Mouse (Mus musculus): Measurements from ENCODE around the gene Gm9922. TPM values are rescaled to one million over a fixed set of nuclear protein-coding genes. Genes with fewer than 3 reads are reported as not detected.

Gene Gm9922
- total RNA-seq (2021): 1 to 10 TPM in 1 of 2 experiments, not detected in 1; 1.0 TPM

- DNase-seq: peak; percentile 32
- intact Hi-C loops (cut with DNase I): no loop called here
Measured at GRCm38 (mm10) chr14:101729237-101729971, at the start of gene Gm9922, which contains the start of gene Lmo7. TSS of gene Gm9922 (minus strand) at chr14:101729814. TSS of gene Lmo7 (plus strand) at chr14:101729957.

- intact Hi-C loops (cut with DNase I): no loop called here
Measured at GRCm38 (mm10) chr14:101778426-101778825, 48.8 kb upstream of the Gm9922 start.

GRCm38 (mm10) chr14:101777129-101777493 lies 47.5 kb upstream of the Gm9922 start:
- no peak for DNase-seq
- intact Hi-C loops (cut with DNase I): no loop called here

More at GRCm38 (mm10) chr14:101778426-101778825, 48.8 kb upstream of the Gm9922 start:
- no peak for DNase-seq

- intact Hi-C loops (cut with DNase I): no loop called here
- no peak for DNase-seq
Measured at GRCm38 (mm10) chr14:101776296-101777128, 46.9 kb upstream of the Gm9922 start.

GRCm38 (mm10) chr14:101774631-101775030 lies 45.0 kb upstream of the Gm9922 start:
- intact Hi-C loops (cut with DNase I): no loop called here
- DNase-seq: peak; percentile 9

GRCm38 (mm10) chr14:101771756-101772155 lies 42.1 kb upstream of the Gm9922 start:
- intact Hi-C loops (cut with DNase I): no loop called here
- no peak for DNase-seq

- intact Hi-C loops (cut with DNase I): no loop called here
- DNase-seq: no peak
Measured at GRCm38 (mm10) chr14:101771336-101771735, 41.7 kb upstream of the Gm9922 start.

- intact Hi-C loops (cut with DNase I): no loop called here
- no peak for DNase-seq
Measured at GRCm38 (mm10) chr14:101763762-101764295, 34.2 kb upstream of the Gm9922 start.

- no peak for DNase-seq
- intact Hi-C loops (cut with DNase I): no loop called here
Measured at GRCm38 (mm10) chr14:101762267-101762666, 32.7 kb upstream of the Gm9922 start.

- DNase-seq: no peak
- intact Hi-C loops (cut with DNase I): no loop called here
Measured at GRCm38 (mm10) chr14:101755425-101755824, 25.8 kb upstream of the Gm9922 start.

- DNase-seq: no peak
- intact Hi-C loops (cut with DNase I): no loop called here
Measured at GRCm38 (mm10) chr14:101750910-101751309, 21.3 kb upstream of the Gm9922 start.

GRCm38 (mm10) chr14:101748436-101748835 lies 18.8 kb upstream of the Gm9922 start:
- DNase-seq: no peak
- intact Hi-C loops (cut with DNase I): no loop called here

- no peak for DNase-seq
- intact Hi-C loops (cut with DNase I): no loop called here
Measured at GRCm38 (mm10) chr14:101747811-101748210, 18.2 kb upstream of the Gm9922 start.

GRCm38 (mm10) chr14:101746635-101747034 lies 17.0 kb upstream of the Gm9922 start:
- DNase-seq: no peak
- intact Hi-C loops (cut with DNase I): no loop called here

GRCm38 (mm10) chr14:101737501-101737900 lies 7.9 kb upstream of the Gm9922 start:
- no peak for DNase-seq

GRCm38 (mm10) chr14:101733542-101734303 lies 4.1 kb upstream of the Gm9922 start:
- DNase-seq: no peak
- intact Hi-C loops (cut with DNase I): no loop called here

More at GRCm38 (mm10) chr14:101737501-101737900, 7.9 kb upstream of the Gm9922 start:
- intact Hi-C loops (cut with DNase I): no loop called here

GRCm38 (mm10) chr14:101729972-101730692 lies 518 bp upstream of the Gm9922 start:
- DNase-seq: no peak
- intact Hi-C loops (cut with DNase I): no loop called here

- intact Hi-C loops (cut with DNase I): no loop called here
- no peak for DNase-seq
Measured at GRCm38 (mm10) chr14:101714414-101714813, 15.2 kb downstream of the Gm9922 start.

- intact Hi-C loops (cut with DNase I): no loop called here
- DNase-seq: no peak
Measured at GRCm38 (mm10) chr14:101707088-101707487, 22.5 kb downstream of the Gm9922 start.

GRCm38 (mm10) chr14:101704479-101704878 lies 25.1 kb downstream of the Gm9922 start:
- intact Hi-C loops (cut with DNase I): no loop called here
- DNase-seq: no peak
